ENCODE assay signal across 8 mouse cellular contexts in genomic region chr7:28179228-28179627, GRCm38 (mm10). TPM values are rescaled to one million over a fixed set of nuclear protein-coding genes. Genes with fewer than 3 reads are reported as not detected.
DNase-seq lines count a peak whose midpoint lies in the region; ATAC-seq and TF ChIP-seq lines count a peak whose summit lies in the region.

Gene Dyrk1b (plus strand): TSS chr7:28179469.

- H3K27me3 ChIP-seq in neural tube, embryonic 15.5 days (replicated peaks), result no peaks in the 10 kb centered on the region

- H3K9me3 ChIP-seq in neural tube, embryonic 15.5 days (replicated peaks), result no peaks in the 10 kb centered on the region

- TF ChIP-seq CTCF in layer of hippocampus, adult 2 months (conservative IDR thresholded peaks at IDR 0.05), result no peak
- TF ChIP-seq CTCF in lung, adult 2 months (IDR thresholded peaks at IDR 0.05; ENCODE audit: insufficient read depth, low read length), result no peak

- peak; percentile 99 for DNase-seq in Muller cell, postnatal 12 days (ENCODE audit: inconsistent ontology term)
- DNase-seq in cerebellum, adult 9-10 months, result peak; percentile 97
- DNase-seq in forelimb bud, embryonic 11.5 days (ENCODE audit: low read depth, low spot score), result peak; percentile 98
- DNase-seq in heart, postnatal 4 days, result peak; percentile 99
- DNase-seq in layer of hippocampus, adult 2 months (ENCODE audit: low spot score in 2 of 2), result peak; percentile 98
- peak; percentile 99 for DNase-seq in lung, adult 2 months
- DNase-seq in testis, postnatal 10 days (ENCODE audit: low spot score), result peak; percentile 99

- WGBS in lung, adult 2 months, result under 1% methylated on average over 25 of the region's 25 CpGs
- under 1% methylated on average over 25 of the region's 25 CpGs for WGBS in neural tube, embryonic 15.5 days

- H3K4me2 ChIP-seq in neural tube, embryonic 15.5 days, result peak within 1 kb of the TSS; percentile 61

- 0 out of 2 replicates have a peak, but pooled peaks have one; percentile 3 for TF ChIP-seq POLR2A in lung, adult 2 months (IDR thresholded peaks at IDR 0.05; ENCODE audit: borderline replicate concordance, extremely low read depth, low read depth, low read length)

- H3K27ac ChIP-seq in layer of hippocampus, adult 2 months, result peak within 1 kb of the TSS; percentile 99
- H3K27ac ChIP-seq in neural tube, embryonic 15.5 days (replicated peaks), result peak within 1 kb of the TSS; percentile 95

- H3K9ac ChIP-seq in neural tube, embryonic 15.5 days (replicated peaks), result peak within 1 kb of the TSS; percentile 83

- H3K4me1 ChIP-seq in lung, adult 2 months (ENCODE audit: control insufficient read depth, insufficient read depth, low read length), result no peaks in the 10 kb centered on the region
- peaks cover 17% of the 10 kb centered on the region for H3K4me1 ChIP-seq in neural tube, embryonic 15.5 days

- peaks cover 64% of the 10 kb centered on the region for H3K36me3 ChIP-seq in neural tube, embryonic 15.5 days

- H3K4me3 ChIP-seq in layer of hippocampus, adult 2 months, result peak within 1 kb of the TSS; percentile 97
- peak within 1 kb of the TSS; percentile 93 for H3K4me3 ChIP-seq in lung, adult 2 months (replicated peaks; ENCODE audit: extremely low read depth, low read depth, low read length)
- peak within 1 kb of the TSS; percentile 99 for H3K4me3 ChIP-seq in neural tube, embryonic 15.5 days (replicated peaks)

- peak; percentile 92 for ATAC-seq in neural tube, embryonic 15.5 days (ENCODE audit: low FRiP score)

RNA-seq across cellular contexts. Expression of gene Dyrk1b, which starts in this region (rescaled TPM):
- 10 to 100 TPM; 22.9 to 24.4 TPM for total RNA-seq in heart, postnatal 4 days (2021)
- 10 to 100 TPM; 44.7 to 46.9 TPM for total RNA-seq in layer of hippocampus, adult 2 months (2021)
- 50.1 and 53.7 TPM in 2 replicates for polyA plus RNA-seq in lung, adult 2 months (2012; rRNA removed)
- 10.7 and 10.9 TPM in 2 replicates for polyA plus RNA-seq in neural tube, embryonic 15.5 days (2015; fragmentation: Nextera tagmentation; extraction: Ambion mirVana)

Comparison
In these comparisons a context has a peak if more than half of its experiments do, and no peak if none do; other contexts are left out.
1. Peak in every context shown above with its lines: DNase-seq, ATAC-seq, H3K4me3 ChIP-seq and H3K27ac ChIP-seq.